Mouse (Mus musculus) stomach, postnatal 0 days (tissue): Measurements from ENCODE around the gene Smyd4. TPM values are rescaled to one million over a fixed set of nuclear protein-coding genes. Genes with fewer than 3 reads are reported as not detected.
A peak's percentile ranks its signal among the peaks of the same experiment; 100 is the strongest.

Experiments
- ATAC-seq: fragments of 200-750 bp; cut with Nextera tagmentation; 2 replicates; pipeline ENCODE4 v1.8.0; 2017; ENCODE audit not compliant: low FRiP score, low TSS enrichment
- DNase-seq: peaks from one replicate; pipeline ENCODE4 v3.0.0-alpha.2; 2016; ENCODE audit warnings: low spot score
- H3K27ac ChIP-seq: fragments of 300-500 bp; sonication (generic); replicated peaks from 2 replicates; pipeline ENCODE4 v1.5.1; 2014; ENCODE audit warnings: mild to moderate bottlenecking, control low read depth
- H3K27me3 ChIP-seq: fragments of 300-500 bp; sonication (generic); 2 replicates; pipeline ENCODE4 v1.6.1; 2014; ENCODE audit warnings: low read length; ENCODE audit not compliant: control insufficient read depth, insufficient read depth
- H3K36me3 ChIP-seq: fragments of 300-500 bp; sonication (generic); 2 replicates; pipeline ENCODE4 v1.6.1; 2014; ENCODE audit warnings: low read length, mixed read lengths; ENCODE audit not compliant: control insufficient read depth, insufficient read depth
- H3K4me1 ChIP-seq: fragments of 300-500 bp; sonication (generic); replicated peaks from 2 replicates; pipeline ENCODE4 v1.6.1; 2014; ENCODE audit warnings: antibody characterized with exemption; ENCODE audit not compliant: control insufficient read depth, insufficient read depth
- H3K4me2 ChIP-seq: fragments of 300-500 bp; sonication (generic); replicated peaks from 2 replicates; pipeline ENCODE4 v1.6.1; 2014; ENCODE audit warnings: low read depth, mild to moderate bottlenecking, control low read depth, moderate library complexity
- H3K4me3 ChIP-seq: fragments of 300-500 bp; sonication (generic); 2 replicates; pipeline ENCODE4 v1.5.1; 2014; ENCODE audit warnings: low read depth, low read length, control low read depth
- H3K9ac ChIP-seq: fragments of 300-500 bp; sonication (generic); 2 replicates; pipeline ENCODE4 v1.6.1; 2014; ENCODE audit warnings: mild to moderate bottlenecking, low read length, control low read depth, mixed read lengths
- H3K9me3 ChIP-seq: fragments of 300-500 bp; sonication (generic); 2 replicates; pipeline ENCODE4 v1.6.1; 2016; ENCODE audit warnings: low read length; ENCODE audit not compliant: control insufficient read depth
- CTCF ChIP-seq: IDR thresholded peaks from 2 replicates; pipeline ENCODE4 v1.5.1; 2016; ENCODE audit warnings: antibody characterized with exemption, low read depth, mild to moderate bottlenecking, moderate library complexity
- EP300 ChIP-seq: optimal IDR thresholded peaks from 2 replicates; pipeline ENCODE3; 2016; ENCODE audit warnings: antibody characterized with exemption
- WGBS: fragments of 180-500 bp; shearing (Covaris S2); extraction: QIAGEN DNeasy Blood & Tissue Kit; methylation state at CpG from one replicate; pipeline ENCODE4 v1.1.7; 2014; 5-methylcytosine and 5-hydroxymethylcytosine counted together
- polyA plus RNA-seq: library from polyadenylated mRNA; unstranded; fragments of >200 nt; fragmentation: Nextera tagmentation; extraction: Ambion mirVana; gene quantifications from 2 replicates; pipeline ENCODE4 v1.2.1, GENCODE M21; 2015

The Smyd4 gene
- polyA plus RNA-seq, 1 experiment from 2014 or later: 5.0 TPM

DNA sequence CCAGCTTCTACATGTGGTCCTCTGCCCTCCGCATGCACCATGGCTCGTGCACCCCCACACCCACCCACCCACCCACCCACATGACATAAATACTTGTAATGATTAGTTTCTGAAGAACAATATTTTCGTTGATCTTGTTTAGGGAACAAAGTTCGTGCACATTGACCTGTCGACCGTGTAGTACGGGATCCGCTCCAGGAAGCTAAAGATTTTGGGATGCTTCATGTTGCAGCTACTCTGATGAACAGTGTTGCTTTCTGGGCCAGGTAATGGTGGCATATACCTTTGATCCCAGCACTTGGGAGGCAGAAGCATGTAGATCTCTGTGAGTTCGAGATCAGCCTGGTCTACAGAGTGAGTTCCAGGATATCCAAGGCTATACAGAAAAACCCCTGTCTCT lies 75.8 kb downstream of the Smyd4 start:
- ATAC-seq (no peak), DNase-seq (no peak)
- H3K4me3 ChIP-seq: no peak overlapping the region
- H3K4me2 ChIP-seq: no peak overlapping the region
- no peaks in the 10 kb centered on the region for H3K27me3 ChIP-seq
- H3K27ac ChIP-seq: no peak overlapping the region
- WGBS: 86% methylated on average over 9 of the region's 9 CpGs
- H3K4me1 ChIP-seq: no peaks in the 10 kb centered on the region
- TF ChIP-seq EP300: no peak
- TF ChIP-seq CTCF: no peak
- no peaks in the 10 kb centered on the region for H3K36me3 ChIP-seq
- H3K9ac ChIP-seq: no peak overlapping the region
- no peaks in the 10 kb centered on the region for H3K9me3 ChIP-seq

DNA sequence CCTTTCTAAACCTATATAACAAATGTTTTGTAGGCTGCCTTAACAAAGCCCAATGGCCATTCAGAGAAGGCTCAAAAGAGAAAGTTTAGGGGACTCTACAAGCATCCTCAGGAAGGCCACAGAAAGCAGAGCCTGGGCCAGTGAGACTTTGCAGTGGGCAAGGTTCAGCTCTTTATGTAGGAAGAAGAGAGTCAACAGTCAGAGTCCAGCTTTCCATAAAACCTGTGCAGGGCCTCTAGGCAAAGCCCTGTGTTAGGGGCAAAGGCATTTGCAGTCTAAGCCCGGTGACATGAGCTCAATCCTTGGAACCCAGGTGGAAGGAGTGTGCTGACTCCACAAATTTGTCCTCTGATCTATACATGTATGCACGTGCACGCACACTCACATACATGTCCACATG lies 76.2 kb downstream of the Smyd4 start:
- no peak for TF ChIP-seq EP300
- TF ChIP-seq CTCF: no peak
- H3K27ac ChIP-seq: no peak overlapping the region

DNA sequence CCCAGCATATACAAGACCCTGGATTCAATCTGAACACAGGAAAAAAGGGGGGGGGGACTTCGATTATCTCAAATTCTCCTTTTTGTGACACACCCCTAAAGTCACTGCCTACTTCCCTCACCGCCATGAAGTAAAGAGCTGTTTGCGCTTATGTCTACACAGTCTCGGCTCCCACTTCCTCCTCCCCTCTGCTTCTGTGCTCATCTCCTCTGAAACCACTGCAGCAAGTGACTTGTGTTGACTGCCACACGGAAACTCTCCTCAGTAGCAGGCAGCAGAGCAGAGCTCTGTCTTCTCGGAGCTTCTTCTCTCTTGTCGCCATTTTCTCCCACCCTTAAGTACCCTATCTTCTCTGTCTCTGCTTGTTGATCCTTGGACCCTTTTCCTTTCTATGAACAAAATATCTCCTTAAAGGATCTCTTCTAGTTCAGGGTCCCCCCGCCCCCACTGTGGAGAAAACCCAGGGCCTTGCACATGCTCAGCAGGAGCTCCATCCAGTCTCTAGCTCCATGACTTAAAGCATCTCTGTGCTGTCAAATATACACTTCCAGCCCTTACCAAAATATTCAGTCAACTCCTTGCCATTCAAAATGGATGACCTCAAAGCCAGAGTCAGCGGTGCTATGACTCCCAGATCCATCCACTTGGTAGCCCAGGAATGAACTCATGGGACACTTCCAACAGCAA lies 80.9 kb downstream of the Smyd4 start:
- DNase-seq: no peak
- Histone ChIP-seq H3K36me3 (no peaks in the 10 kb centered on the region), H3K9me3 (no peaks in the 10 kb centered on the region), H3K4me1 (no peaks in the 10 kb centered on the region), H3K4me2 (no peak overlapping the region), H3K9ac (no peak overlapping the region), H3K27me3 (no peaks in the 10 kb centered on the region), H3K27ac (no peak overlapping the region), H3K4me3 (no peak overlapping the region)
- TF ChIP-seq EP300 (no peak), CTCF (no peak)
- WGBS: 71% methylated on average over 9 of the region's 9 CpGs
- ATAC-seq: no peak

More for the DNA sequence above, 76.2 kb downstream of the Smyd4 start:
- Histone ChIP-seq H3K9ac (no peak overlapping the region), H3K4me3 (no peak overlapping the region), H3K4me2 (no peak overlapping the region), H3K27me3 (no peaks in the 10 kb centered on the region), H3K4me1 (no peaks in the 10 kb centered on the region), H3K36me3 (no peaks in the 10 kb centered on the region), H3K9me3 (no peaks in the 10 kb centered on the region)
- no peak for ATAC-seq
- DNase-seq: no peak
- 90% methylated on average over 3 of the region's 3 CpGs for WGBS

DNA sequence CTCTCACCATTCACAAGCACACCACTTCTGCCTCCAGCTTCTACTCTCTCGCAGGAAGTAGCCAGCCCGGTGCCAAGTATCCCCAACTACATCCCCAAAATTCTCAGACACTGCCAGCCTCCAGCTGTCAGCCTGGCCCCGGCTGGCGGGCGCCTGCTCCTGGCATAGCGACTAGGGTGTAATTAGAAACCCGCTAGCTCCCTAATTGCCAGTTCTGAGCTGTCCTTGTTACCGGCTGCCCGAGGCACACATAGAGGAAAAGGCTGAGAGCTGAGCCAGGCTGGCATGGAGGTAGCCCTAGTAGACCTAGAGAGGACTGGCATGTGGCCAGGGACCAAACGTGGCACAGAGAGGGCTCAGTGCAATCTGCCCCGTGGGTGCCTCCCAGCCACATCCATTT lies 83.1 kb downstream of the Smyd4 start:
- 76% methylated on average over 11 of the region's 11 CpGs for WGBS
- Histone ChIP-seq H3K36me3 (no peaks in the 10 kb centered on the region), H3K9me3 (no peaks in the 10 kb centered on the region)

DNA sequence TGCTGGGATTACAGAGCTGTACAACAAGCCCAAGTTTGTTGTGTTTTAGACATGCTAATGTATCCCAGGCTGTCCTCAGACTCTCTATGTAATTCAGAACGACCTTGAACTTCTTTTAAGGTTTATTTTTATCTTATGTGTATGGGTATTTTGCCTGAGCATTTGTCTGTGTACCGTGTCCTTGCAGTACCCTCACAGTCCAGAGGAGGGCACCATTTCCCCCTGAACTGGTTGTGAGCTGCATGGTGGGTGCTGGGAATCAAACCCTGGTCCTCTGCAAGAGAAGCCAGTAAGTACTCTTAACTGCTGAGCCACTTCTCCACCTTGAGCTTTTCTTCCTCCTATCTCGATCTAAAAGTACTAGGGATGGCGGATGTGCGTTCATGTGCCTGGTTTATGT lies 85.9 kb downstream of the Smyd4 start:
- DNase-seq (no peak), ATAC-seq (no peak)
- Histone ChIP-seq H3K27ac (no peak overlapping the region), H3K4me3 (no peak overlapping the region), H3K36me3 (no peaks in the 10 kb centered on the region), H3K27me3 (no peaks in the 10 kb centered on the region), H3K4me2 (no peak overlapping the region), H3K9ac (no peak overlapping the region), H3K9me3 (no peaks in the 10 kb centered on the region), H3K4me1 (no peaks in the 10 kb centered on the region)
- TF ChIP-seq CTCF (peak; percentile 41), EP300 (no peak)
- 87% methylated on average over 5 of the region's 5 CpGs for WGBS

More for the DNA sequence above, 83.1 kb downstream of the Smyd4 start:
- Histone ChIP-seq H3K4me3 (no peak overlapping the region), H3K9ac (no peak overlapping the region), H3K27me3 (no peaks in the 10 kb centered on the region), H3K27ac (no peak overlapping the region), H3K4me1 (no peaks in the 10 kb centered on the region), H3K4me2 (no peak overlapping the region)
- ATAC-seq (no peak), DNase-seq (no peak)
- TF ChIP-seq EP300 (no peak), CTCF (no peak)

DNA sequence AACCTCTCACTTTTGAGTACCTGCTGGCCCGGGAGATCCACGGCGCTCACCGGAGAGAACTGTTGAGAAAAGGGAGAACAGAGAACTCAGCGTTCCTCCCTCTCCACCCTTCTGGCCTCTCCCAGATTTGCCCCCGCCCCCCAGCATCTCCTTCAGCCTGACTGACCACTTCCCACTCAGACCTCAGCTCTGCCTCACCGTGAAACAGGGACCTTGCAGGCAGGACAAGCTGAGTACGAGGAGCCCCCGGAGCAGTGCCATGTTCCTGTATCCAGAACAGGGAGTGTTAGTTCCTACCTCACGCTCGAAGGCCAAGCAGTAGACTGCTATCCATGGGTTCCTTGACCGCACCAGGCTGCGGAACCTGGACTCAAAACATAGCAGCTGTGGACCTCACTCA lies 90.0 kb downstream of the Smyd4 start:
- no peak for DNase-seq
- H3K27ac ChIP-seq: no peak overlapping the region
- TF ChIP-seq CTCF (no peak), EP300 (no peak)
- H3K36me3 ChIP-seq: peaks cover 6% of the 10 kb centered on the region; the same call in 1 of the 2 replicates
- H3K27me3 ChIP-seq: no peaks in the 10 kb centered on the region
- H3K4me2 ChIP-seq: no peak overlapping the region
- 68% methylated on average over 13 of the region's 13 CpGs for WGBS
- H3K9me3 ChIP-seq: no peaks in the 10 kb centered on the region
- no peak overlapping the region for H3K4me3 ChIP-seq
- no peaks in the 10 kb centered on the region for H3K4me1 ChIP-seq
- H3K9ac ChIP-seq: no peak overlapping the region
- no peak for ATAC-seq
